Mouse (Mus musculus) bone marrow, adult 2 months (tissue): ENCODE measurements around the gene Amotl1.

Experiments
- CTCF ChIP-seq: fragments of 200-500 bp; IDR thresholded peaks from 2 replicates; pipeline ENCODE4 v1.5.1; 2011; ENCODE audit warnings: low read length, control low read depth; ENCODE audit not compliant: control insufficient read depth, insufficient read depth
- POLR2A ChIP-seq: fragments of 200-500 bp; IDR thresholded peaks from 2 replicates; pipeline ENCODE4 v1.6.1; 2011; ENCODE audit warnings: low read depth, mild to moderate bottlenecking, control low read depth, low read length, borderline replicate concordance; ENCODE audit not compliant: control insufficient read depth

GRCm38 (mm10) chr9:14689376-14690108, 44.7 kb upstream of the Amotl1 start:
- TF ChIP-seq CTCF (no peak), POLR2A (no peak)
